Mouse (Mus musculus): ENCODE measurements around the gene Osbpl11. TPM values are rescaled to one million over a fixed set of nuclear protein-coding genes. Genes with fewer than 3 reads are reported as not detected.

Osbpl11 gene
- total RNA-seq, 2 experiments from 2014 or later, result 44.9 to 47.3 TPM

DNA sequence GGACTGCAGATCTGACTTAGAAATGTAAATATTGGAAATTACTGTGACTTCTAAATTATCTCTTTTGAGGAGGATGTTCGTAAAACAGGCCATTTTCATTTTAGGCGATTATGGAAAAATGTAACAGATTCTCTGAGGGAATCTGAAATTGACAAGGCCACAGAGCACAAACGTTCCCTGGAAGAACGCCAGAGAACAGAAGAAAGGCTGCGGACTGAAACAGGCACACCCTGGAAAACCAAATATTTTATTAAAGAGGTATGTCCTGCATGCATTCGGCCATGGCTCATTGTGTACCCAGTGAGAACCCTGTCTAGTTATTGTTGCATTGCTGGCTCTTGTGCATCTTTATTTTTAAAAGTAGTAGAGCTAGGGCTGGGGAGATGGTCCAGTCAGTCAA lies 51.3 kb downstream of the Osbpl11 start:
- DNase-seq (ENCODE audit: low spot score in 2 of 2), result no peak

DNA sequence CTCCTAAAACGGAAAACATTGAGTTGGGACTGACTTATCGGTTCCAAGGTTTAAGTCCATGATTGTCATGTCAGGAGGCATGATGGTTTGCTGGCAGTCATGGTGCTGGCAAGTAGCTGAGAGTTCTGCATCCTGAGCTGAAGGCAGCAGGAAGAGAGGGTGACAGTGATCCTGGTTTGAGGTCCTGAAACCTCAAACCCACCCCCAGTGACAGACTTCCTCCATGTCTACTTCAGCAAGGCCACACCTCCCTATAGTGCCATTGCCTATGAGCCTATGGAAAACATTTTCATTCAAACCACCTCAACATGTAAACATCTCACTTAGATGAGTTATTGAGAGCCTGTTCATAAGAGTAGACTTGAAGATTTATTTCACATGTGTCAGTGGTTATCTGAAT lies 54.4 kb downstream of the Osbpl11 start:
- DNase-seq (ENCODE audit: low spot score in 2 of 2), result no peak

DNA sequence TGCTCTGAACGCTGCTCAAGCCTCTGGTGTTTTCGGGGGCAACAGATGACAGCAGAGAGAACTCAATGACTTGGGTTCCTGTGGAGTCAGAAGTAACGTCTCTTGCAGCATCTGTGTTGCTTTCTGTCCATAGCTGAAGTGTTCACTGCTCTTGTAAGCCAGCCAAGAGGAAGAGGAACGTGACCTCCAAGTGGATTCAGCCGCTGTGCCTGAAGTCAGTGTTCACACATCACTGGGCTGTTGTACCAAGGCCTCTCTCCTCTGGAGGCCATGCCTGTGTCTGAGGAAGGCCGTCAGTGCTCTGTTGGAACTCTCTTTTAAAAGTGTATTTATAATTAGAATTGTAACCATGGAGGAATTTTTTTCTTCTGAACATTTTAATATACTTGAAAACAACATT lies 57.2 kb downstream of the Osbpl11 start:
- peak in 1 of 2 experiments; percentile 35 for DNase-seq (ENCODE audit: low spot score in 2 of 2)

DNA sequence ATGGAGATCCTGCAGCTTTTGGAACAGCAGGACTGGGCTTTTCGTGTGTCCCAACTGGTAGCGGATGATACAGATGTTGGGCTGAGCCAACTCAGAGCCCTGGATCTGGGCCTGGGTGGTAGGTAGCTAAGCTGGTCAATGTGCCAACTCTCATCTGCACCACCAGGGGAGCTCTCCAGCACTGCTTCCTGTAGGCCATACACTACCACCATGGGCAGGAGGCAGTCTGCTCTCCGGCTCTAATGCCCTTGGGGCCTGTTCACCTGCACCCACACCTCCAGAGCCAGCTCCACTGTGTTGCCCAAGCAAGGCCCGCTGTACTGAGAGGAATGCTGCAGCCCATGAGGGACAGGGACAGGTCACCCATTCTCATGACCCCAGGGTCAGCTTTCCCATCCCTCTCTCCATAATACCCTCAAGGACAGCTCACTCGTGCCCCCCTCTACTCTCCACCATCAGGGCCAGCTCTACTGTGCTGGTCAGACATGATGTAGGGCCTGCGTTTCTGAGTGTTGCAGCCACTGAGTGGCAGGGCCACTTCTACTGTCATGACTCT lies 59.3 kb downstream of the Osbpl11 start:
- DNase-seq (ENCODE audit: low spot score in 2 of 2), result no peak

DNA sequence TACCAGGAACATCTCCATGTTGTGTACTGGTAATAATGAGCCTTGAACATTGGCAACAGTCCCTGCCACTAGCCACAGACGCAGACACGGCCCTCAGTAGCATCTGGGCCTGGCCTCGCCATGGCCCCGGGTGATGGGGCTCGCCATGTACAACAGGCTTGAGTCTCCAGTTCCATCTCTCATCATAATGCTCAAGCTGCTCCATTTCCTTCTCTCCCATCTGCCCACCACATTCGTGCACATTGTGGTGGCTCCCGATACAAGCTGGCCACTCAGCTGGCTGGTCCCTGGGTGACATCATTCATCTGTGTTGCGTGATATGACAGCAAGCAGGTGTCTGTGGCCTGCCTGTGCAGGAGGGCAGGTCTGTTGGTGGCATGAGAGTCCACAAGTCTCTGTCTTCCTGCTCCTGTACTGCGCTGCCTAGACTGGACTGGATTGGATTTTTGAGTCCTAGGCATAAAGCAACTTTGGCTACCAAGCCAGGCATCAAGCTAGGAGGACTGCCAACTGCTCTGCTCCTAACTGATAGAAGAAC lies 60.1 kb downstream of the Osbpl11 start:
- DNase-seq (ENCODE audit: low spot score in 2 of 2), result no peak

DNA sequence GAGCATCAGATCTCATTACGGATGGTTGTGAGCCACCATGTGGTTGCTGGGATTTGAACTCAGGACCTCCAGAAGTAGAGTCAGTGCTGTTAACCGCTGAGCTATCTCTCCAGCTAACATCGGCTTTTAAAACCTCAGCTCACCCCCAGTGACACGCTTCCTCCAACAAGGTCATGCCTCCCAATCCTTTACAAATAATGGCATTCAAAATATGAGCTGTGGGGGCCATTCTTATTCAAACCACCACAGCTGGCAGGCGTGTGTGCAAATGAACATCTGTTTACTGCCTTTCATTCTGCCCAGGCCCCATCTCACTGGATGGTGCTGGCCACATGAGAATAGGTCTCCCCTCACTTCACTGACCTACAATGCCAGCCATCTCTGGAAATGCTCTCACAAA lies 61.7 kb downstream of the Osbpl11 start:
- no peak for DNase-seq (ENCODE audit: low spot score in 2 of 2)

DNA sequence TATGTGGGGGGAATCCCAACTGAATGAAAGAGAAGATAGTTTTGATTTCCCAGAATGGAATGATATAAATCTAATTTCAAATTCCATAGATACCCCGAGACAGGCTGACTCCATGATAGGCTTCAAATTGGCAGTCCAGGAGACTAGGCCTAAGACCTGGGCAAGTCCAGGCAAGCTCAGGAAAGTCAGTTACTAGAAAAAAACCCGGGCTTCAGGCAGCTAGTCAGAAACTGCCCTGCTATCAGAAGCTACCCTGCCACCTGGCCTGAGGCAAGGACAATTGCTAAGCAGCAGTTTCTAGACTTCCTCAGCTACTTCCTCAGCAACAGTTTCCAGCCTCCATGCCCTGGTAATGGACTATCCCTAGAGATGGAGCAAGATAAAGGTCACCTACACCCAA lies 62.1 kb downstream of the Osbpl11 start:
- no peak for DNase-seq (ENCODE audit: low spot score in 2 of 2)

DNA sequence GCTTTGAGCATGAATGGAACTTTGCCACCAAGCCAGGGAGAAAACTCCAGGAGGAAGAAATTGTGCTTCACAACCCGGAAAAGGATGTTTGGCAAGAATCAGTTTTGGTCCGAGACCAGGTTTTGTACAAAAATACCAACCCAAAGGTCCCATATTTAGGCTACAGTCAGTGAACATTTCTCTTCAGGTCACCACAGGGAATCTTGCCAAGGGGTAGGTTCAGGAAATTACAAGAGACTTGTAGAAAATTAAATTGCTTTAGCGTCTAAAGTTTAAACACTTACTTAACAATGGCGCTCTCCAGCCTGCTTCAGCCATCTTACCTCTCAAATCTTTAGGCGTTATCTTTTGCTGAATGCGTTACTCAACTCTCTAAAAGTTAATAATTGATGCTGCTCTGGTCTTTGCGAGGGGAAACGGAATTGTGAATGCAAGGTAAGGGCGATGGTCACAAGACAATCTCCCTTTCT lies 65.8 kb downstream of the Osbpl11 start:
- no peak for DNase-seq (ENCODE audit: low spot score in 2 of 2)

DNA sequence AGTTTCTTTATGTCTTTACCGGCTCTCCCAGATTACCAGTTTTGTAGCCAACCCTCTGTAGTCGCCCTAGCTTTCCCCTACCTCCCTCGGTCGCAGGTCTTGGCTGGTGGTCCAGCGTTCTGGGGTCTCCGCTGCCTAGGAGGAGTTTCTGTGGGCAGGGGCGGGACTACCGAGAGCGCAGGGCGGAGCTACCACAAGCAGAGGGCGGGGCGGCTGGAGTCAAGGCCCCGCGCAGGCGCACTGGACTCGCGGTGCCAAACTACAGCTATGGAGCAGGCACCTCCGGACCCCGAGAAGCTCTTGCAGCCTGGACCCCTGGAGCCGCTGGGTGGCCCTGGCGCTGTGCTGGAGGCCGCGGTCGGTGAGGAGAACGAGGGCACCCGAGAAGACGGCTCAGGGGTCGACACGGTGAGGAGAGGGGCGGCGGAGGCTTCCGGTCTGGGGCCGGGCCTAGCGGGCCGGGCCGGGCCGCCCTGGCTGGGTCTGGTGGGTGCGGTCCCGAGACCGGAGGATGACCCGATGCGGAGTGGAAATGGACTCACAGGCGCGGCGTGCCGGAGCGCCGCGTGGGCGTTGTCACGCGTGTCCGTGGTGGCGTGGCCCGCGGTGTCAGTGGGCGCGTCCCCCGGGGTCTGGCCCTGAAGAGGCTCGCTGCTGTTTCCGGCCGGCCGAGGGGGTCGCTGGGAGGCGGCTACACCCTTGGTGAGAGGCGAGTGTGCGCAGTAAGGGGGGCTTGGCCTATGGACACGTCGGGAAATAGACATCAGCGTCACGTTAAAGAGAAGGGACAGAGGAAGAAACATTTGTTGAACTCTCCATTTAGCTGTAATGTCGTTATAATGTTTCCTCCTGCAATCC lies 66.6 kb downstream of the Osbpl11 start, which contains the start of gene Snx4:
Gene Snx4 (plus strand): TSS at position 249 of the 858 bp plus-strand sequence.
- peak; percentile 95 for DNase-seq (ENCODE audit: low spot score in 2 of 2)

DNA sequence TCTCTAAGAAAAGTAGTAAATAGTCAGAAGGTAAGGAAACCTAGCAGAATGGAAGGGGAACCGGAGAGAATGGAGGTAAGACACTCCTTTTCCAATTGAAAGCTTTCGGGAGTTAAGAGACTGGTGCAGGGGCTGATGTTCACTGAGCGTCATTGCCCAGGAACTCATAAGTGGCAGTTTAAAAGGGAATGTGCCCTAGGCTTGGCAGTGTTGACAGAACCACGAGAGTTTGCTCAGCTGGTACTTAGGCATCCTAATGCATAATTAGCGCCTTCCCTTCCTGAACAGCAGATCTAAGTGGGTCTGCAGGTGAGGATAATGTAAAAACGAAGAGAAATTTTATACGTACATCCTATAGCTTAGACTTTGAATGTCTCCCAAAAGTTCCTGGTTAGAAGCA lies 70.7 kb downstream of the Osbpl11 start:
- no peak for DNase-seq (ENCODE audit: low spot score in 2 of 2)

DNA sequence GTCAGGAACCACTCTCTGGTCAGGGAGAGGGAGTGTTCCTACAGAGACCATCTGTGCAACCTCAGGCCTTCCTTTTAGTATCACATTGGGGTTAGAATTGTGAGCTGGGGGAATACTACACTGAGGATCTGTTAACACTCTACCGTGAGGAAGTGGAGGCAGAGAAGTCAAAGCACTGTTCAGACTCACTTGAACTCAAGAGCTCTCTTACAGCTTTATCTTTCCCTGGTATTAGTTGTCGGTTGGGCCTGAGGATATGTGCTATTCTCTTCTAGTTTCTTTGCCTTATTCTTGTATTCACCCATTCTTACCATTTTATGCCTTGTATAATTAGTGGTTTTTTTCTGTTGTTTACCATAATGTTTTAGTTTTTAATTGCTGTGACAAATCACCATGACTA lies 73.7 kb downstream of the Osbpl11 start:
- DNase-seq (ENCODE audit: low spot score in 2 of 2), result no peak

DNA sequence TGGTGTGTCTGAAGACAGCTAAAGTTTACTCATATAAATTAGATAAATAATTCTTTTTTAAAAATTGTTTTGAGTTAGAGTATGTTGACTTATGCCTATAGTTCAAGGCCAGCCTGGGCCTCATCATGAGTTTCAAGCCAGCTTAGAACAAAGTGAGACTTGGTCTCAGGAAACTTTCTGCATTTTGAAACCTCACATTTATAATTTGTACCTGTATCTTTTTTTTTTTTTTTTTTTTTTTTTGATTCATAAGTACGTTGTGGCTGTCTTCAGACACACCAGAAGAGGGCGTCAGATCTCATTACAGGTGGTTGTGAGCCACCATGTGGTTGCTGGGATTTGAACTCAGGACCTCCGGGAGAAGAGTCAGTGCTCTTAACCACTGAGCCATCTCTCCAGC lies 75.0 kb downstream of the Osbpl11 start:
- no peak for DNase-seq (ENCODE audit: low spot score in 2 of 2)

DNA sequence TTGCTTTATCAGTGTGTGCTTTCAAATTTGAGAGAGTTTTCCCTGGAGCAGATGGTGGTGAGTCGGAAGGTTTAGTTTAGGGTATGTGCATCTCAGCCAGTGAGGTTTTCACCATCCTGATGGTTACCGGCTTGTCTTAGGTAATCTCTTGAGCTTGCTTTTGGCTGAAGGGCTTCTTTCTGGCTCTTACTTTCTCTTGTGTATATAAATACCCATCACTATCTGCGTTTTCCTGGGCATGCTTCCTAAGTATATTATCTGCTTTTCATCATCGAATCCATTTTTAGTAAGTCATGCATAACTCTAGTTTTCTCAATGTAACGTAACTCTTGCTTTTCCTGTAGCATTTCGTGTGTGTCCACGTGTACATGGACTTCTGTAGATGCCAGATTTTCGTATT lies 76.0 kb downstream of the Osbpl11 start:
- peak in 1 of 2 experiments; percentile 1 for DNase-seq (ENCODE audit: low spot score in 2 of 2)

DNA sequence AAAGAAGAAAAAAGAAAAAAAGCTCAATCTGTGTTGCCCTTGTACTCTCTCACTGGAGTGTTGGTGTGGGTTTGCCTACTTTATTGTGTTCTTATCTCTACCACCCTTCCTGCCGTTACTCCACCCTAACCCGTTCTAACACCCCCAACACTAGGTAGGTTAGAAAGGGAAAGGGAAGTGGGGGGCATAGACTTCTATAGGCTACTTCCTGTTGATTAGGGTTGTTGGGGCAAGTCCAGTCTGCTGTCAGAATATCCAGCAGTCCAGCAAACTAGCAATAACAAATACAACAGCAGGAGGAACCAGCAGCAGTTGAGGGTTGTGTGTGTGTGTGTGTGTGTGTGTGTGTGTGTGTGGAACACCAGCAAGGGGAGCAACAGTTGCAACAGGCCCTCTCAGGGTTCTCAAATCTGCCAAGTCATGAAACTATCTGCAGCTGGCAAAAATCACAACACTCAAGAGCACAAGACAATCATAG lies 76.8 kb downstream of the Osbpl11 start:
- DNase-seq (ENCODE audit: low spot score in 2 of 2), result peak in 1 of 2 experiments; percentile 7

DNA sequence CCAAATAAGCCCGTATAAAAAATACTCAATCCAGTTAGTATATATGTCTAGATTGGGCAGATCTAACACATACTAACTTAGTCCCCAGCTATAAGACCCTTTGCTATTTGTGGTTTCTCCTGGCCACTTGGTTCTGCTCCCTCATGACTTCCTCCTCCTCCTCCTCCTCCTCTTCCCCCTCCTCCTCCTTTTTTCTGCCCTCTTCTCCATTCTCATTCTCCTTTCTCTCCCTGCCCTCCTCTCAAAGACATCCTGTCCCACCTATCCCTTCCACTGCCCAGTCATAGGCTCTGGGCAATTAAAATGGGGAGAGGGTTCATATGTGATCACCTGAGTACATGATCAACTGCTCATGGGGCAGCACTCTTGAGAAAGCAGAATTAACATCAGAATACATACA lies 77.2 kb downstream of the Osbpl11 start:
- DNase-seq (ENCODE audit: low spot score in 2 of 2), result peak in 1 of 2 experiments; percentile 4

DNA sequence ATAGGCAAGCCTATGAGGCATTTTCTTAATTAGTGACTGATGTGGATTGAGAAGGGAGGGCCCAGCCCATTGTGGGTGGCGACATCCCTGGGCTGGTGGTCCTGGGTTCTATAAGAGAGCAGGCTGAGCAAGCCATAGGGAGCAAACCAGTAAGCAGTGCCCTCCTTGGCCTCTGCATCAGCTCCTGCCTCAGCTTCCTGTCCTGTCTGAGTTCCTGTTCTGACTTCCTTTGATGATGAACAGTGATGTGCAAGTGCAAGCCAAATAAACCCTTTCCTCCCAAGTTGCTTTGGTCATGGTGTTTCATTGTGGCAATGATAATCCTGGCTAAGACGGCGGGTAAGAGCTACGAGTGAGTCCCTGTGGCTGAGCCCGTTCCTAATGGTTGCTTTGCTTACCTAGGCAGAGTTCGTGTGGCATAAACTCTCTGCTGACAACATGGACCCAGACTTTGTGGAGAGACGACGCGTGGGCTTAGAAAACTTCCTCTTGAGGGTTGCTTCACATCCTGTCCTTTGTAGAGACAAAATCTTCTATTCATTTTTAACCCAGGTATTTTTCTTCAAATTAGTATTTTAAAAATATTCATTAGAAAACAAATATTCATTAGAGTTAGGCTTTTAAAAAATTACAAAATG lies 82.9 kb downstream of the Osbpl11 start:
- no peak for DNase-seq (ENCODE audit: low spot score in 2 of 2)

DNA sequence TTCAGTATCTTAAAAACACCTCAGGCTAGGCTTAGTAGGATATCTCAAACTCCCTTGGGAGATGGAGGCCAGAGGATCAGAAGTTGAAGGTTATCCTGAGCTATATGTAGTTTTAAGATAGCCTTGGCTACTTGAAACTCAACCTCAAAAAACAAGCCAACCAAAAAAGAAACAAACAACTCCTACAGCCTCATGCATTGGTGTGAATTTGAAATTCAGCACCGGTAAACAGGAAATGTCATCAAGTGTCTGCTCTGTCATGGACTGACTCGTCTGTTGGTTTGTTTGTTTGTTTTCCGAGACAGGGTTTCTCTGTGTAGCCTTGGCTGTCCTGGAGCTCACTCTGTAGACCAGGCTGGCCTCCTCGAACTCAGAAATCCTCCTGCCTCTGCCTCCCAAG lies 87.0 kb downstream of the Osbpl11 start:
- no peak for DNase-seq (ENCODE audit: low spot score in 2 of 2)

DNA sequence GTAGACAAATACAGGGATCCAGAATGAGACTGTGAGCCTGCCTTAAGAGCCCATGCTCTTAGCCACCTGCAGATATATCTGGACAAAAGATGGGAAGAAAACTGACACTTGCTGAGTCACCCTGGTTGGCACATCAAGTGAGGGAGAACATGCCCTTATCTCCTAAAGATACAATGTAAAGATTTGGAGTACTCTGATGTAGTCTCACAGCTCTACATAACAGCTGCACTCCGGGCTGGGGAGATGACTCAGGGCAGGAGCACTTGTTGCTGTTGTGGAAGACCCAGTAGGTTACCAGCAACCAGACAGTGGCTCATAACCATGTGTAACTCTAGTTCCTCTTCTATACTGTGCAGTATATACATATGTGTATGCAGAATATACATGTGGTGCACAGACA lies 98.2 kb downstream of the Osbpl11 start:
- DNase-seq (ENCODE audit: low spot score in 2 of 2), result no peak

DNA sequence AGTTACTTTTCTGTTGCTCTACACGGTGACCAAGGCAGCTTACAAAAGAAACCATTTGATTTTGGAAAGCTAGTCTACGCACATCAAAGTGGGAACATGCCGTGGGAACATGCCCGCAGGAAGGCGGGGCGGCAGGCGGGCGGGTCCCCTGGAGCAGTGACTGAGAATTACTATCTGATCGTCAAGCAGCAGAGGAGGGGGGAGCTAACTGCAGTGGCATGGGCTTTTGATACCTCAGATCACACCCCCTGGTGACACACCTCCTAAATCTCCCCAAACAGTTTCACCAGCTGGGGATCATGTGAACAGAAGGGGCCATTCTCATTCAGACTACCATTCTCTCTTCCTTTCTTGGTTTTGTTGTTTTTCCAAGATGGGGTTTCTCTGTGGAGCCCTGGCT lies 103.7 kb downstream of the Osbpl11 start:
- DNase-seq (ENCODE audit: low spot score in 2 of 2), result no peak

DNA sequence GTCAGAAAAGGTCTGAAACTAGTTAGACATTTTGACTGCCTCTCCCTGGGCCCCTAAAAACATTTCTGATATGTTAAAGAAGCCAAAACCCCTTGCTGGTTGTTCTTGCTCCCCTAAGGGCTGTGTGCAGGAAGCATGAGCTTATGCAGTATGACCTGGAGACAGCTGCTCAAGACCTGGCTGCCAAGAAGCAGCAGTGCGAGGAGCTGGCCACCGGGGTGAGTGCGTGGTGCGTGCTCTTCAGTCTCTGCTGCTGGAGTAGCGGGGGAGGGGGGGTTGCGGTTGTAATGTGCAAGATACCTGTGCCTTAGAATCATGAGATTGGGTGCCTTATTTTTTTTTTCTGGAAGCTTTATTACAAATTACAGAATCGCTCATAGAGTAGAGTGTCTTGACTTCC lies 105.1 kb downstream of the Osbpl11 start:
- DNase-seq (ENCODE audit: low spot score in 2 of 2), result no peak

DNA sequence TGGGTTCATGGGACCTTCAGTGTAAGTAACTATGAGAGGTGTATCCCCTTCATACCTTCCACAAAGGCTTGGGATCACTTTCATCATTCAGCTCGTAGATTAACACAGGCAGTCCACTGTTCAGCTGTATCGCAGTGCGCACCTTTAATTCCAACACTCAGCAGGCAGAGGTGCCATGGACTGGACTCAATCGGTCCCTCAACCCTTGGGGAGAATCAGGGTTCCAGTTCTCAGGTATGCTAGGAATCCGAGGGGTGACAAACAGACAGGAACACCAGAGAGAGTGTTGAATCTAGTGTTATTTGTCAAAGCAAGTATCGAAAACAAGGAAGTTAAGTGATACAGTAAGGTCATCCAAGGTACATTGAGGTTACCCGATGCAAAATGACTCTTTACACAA lies 107.4 kb downstream of the Osbpl11 start:
- DNase-seq (ENCODE audit: low spot score in 2 of 2), result no peak
